Mouse (Mus musculus): ENCODE measurements around the gene Gm21985. TPM values are rescaled to one million over a fixed set of nuclear protein-coding genes. Genes with fewer than 3 reads are reported as not detected.

Gene Gm21985
- polyA plus RNA-seq, 1 experiment, result not detected

- no peak for DNase-seq (ENCODE audit: low read depth)
- TF ChIP-seq POLR2A (IDR thresholded peaks at IDR 0.05; ENCODE audit: borderline replicate concordance, extremely low read depth, insufficient read depth, insufficient read length, poor library complexity, severe bottlenecking), result no peak
- no peak for TF ChIP-seq CTCF (IDR thresholded peaks at IDR 0.05; ENCODE audit: borderline replicate concordance, extremely low read depth, insufficient read depth, insufficient read length)
Measured at GRCm38 (mm10) chr2:112454125-112454861, 188.2 kb downstream of the Gm21985 start.

GRCm38 (mm10) chr2:112454862-112455564 is 188.9 kb downstream of the Gm21985 start, which contains the start of gene Emc7:
TSS of gene Emc7 (plus strand) at chr2:112454997.
- peak; percentile 99 for DNase-seq (ENCODE audit: low read depth)
- no peak for TF ChIP-seq CTCF (IDR thresholded peaks at IDR 0.05; ENCODE audit: borderline replicate concordance, extremely low read depth, insufficient read depth, insufficient read length)
- TF ChIP-seq POLR2A (IDR thresholded peaks at IDR 0.05; ENCODE audit: borderline replicate concordance, extremely low read depth, insufficient read depth, insufficient read length, poor library complexity, severe bottlenecking), result peak; percentile 73; the same call in 1 of the 2 replicates

Other genes with a start within 250 kb of the Gm21985 start
- gene Olfr1311, start 241.9 kb upstream of the Gm21985 start, polyA plus RNA-seq (2012; rRNA removed), result not detected in 2 replicates
- gene Olfr1312, start 216.1 kb upstream of the Gm21985 start, polyA plus RNA-seq (2012; rRNA removed), result 0.03 TPM in 1 of 2 replicates, not detected in the other
- not detected in 2 replicates for gene Olfr1313, start 188.5 kb upstream of the Gm21985 start, polyA plus RNA-seq (2012; rRNA removed)
- gene Olfr1314, start 169.5 kb upstream of the Gm21985 start, polyA plus RNA-seq (2012; rRNA removed), result not detected in 2 replicates
- not detected in 2 replicates for gene Olfr1315-ps1, start 150.9 kb upstream of the Gm21985 start, polyA plus RNA-seq (2012; rRNA removed)
- gene Olfr1316, start 131.3 kb upstream of the Gm21985 start, polyA plus RNA-seq (2012; rRNA removed), result 0.01 and 0.05 TPM in 2 replicates
- not detected in 2 replicates for gene Olfr1317, start 126.0 kb upstream of the Gm21985 start, polyA plus RNA-seq (2012; rRNA removed)
- gene Olfr1318, start 112.1 kb upstream of the Gm21985 start, polyA plus RNA-seq (2012; rRNA removed), result not detected in 2 replicates
- 56.2 and 59.4 TPM in 2 replicates for gene Lpcat4, start 26.8 kb upstream of the Gm21985 start, polyA plus RNA-seq (2012; rRNA removed)
- gene Nutm1, start 7.0 kb upstream of the Gm21985 start, polyA plus RNA-seq (2012; rRNA removed), result not detected in 2 replicates
- 95.9 and 145 TPM in 2 replicates for gene Nop10, start 4.4 kb upstream of the Gm21985 start, polyA plus RNA-seq (2012; rRNA removed)
- gene Slc12a6, start 489 bp upstream of the Gm21985 start, polyA plus RNA-seq (2012; rRNA removed), result 48.3 and 52.9 TPM in 2 replicates
- gene Emc4, start 101.7 kb downstream of the Gm21985 start, polyA plus RNA-seq (2012; rRNA removed), result 103 and 105 TPM in 2 replicates
- gene Katnbl1, start 112.9 kb downstream of the Gm21985 start, polyA plus RNA-seq (2012; rRNA removed), result 18.2 and 19.4 TPM in 2 replicates
- 10.0 and 10.2 TPM in 2 replicates for gene Emc7, start 188.7 kb downstream of the Gm21985 start, polyA plus RNA-seq (2012; rRNA removed)
- 0.21 and 0.63 TPM in 2 replicates for gene Chrm5, start 214.5 kb downstream of the Gm21985 start, polyA plus RNA-seq (2012; rRNA removed)
- gene Aven, start 226.7 kb downstream of the Gm21985 start, polyA plus RNA-seq (2012; rRNA removed), result 6.5 and 7.2 TPM in 2 replicates

Measured in brain, embryonic 14.5 days (tissue).